Mouse (Mus musculus): Measurements from ENCODE around the gene Ifrd2.

- peak; percentile 28 for TF ChIP-seq CTCF (IDR thresholded peaks at IDR 0.05; ENCODE audit: low read depth, low read length)
- no peak for TF ChIP-seq POLR2A (IDR thresholded peaks at IDR 0.05; ENCODE audit: extremely low read depth, insufficient read depth, low read length)
These were observed 38.1 kb downstream of the Ifrd2 start for GRCm38 (mm10) chr9:107625351-107626128.

Data from liver, adult 2 months (tissue).